Mouse (Mus musculus): ENCODE data around the gene Csf1.

GRCm38 (mm10) chr3:107709156-107709555 is 51.1 kb downstream of the Csf1 start:
- no peak for TF ChIP-seq ZNF384 (IDR thresholded peaks at IDR 0.05; ENCODE audit: low read depth, low read length)
- TF ChIP-seq ZC3H11A (IDR thresholded peaks at IDR 0.05; ENCODE audit: borderline replicate concordance, low read depth, low read length): no peak
- no peak for TF ChIP-seq CHD2 (IDR thresholded peaks at IDR 0.05; ENCODE audit: low read depth, low read length)
- TF ChIP-seq MAFK (IDR thresholded peaks at IDR 0.05; ENCODE audit: insufficient read depth, low read depth, low read length): no peak
- no peak for TF ChIP-seq HCFC1 (IDR thresholded peaks at IDR 0.05; ENCODE audit: borderline replicate concordance, insufficient read depth, low read length)
